Mouse (Mus musculus): ENCODE measurements around the gene Ccdc47. TPM values are rescaled to one million over a fixed set of nuclear protein-coding genes. Genes with fewer than 3 reads are reported as not detected.

Ccdc47 gene
- total RNA-seq, 1 experiment = 82.3 TPM

DNA sequence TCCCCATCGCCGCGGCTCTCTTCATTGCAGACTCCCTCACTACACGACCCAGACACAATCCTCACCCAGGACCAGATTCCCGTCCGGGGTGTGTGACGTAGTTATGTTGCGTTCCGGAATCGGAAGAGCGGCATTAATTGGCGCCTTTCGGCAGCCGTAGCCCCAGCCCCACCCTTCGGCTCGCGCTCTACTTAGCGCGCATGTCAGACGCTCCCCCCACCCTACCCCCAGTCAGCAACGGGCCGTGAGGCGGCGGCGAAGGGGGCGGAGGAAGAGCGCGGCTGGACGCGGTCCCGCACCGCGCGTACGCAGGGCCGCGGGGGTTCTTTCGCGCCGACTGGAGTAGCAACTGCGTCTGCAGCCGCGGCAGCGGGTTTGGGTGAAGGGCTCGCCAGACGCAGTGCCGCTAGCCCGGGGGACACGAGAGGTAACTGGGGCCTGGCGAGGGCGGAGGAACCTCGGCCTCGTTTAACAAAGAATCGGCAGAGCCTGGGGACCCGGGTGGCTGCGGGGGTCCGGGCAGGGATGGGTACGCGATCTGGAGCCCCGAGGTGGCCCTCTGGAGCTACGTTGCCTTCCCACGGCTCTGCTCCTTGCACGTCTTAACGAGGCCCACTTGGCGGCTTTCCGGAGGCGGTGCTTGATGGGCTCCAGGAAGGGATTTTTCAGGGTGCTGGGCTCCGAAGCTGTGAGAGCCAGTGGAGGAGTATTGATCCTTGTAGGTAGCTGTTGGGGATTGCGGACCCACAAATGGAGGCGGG, 766 bp upstream of the Ccdc47 start, which contains the start of gene Ddx42:
TSS of gene Ddx42 (plus strand) at position 197 of the 761 bp plus-strand sequence.
- Histone ChIP-seq H3K4me1 (ENCODE audit: control insufficient read depth in 2 of 2, insufficient read depth in 2 of 2, low read length in 2 of 2, poor library complexity in 1 of 2) (peaks cover 2 to 5% of the 10 kb centered on the region in 2 experiments; a peak in 3 of 4 replicates), H3K9ac (ENCODE audit: insufficient read depth, low read depth, low read length, poor library complexity, severe bottlenecking) (peak within 1 kb of the TSS; percentile 96), H3K36me3 (ENCODE audit: control insufficient read depth, insufficient read depth, low read length, poor library complexity, severe bottlenecking) (peaks cover 4% of the 10 kb centered on the region; the same call in 1 of the 2 replicates), H3K4me3 (ENCODE audit: insufficient read depth in 1 of 2, low read depth in 1 of 2, low read length in 2 of 2, poor library complexity in 1 of 2, severe bottlenecking in 1 of 2) (peak within 1 kb of the TSS; percentile 75 to 89), H3K9me3 (ENCODE audit: control insufficient read depth, insufficient read depth, low read depth, low read length) (no peaks in the 10 kb centered on the region), H3K27ac (ENCODE audit: insufficient read depth, low read depth, low read length, poor library complexity, severe bottlenecking) (peak within 1 kb of the TSS; percentile 90)
- TF ChIP-seq CHD2 (IDR thresholded peaks at IDR 0.05; ENCODE audit: low read depth, low read length) = no peak
- TF ChIP-seq ZC3H11A (IDR thresholded peaks at IDR 0.05; ENCODE audit: borderline replicate concordance, low read depth, low read length) = no peak
- no peak for TF ChIP-seq ZNF384 (IDR thresholded peaks at IDR 0.05; ENCODE audit: low read depth, low read length)
- TF ChIP-seq MAFK (IDR thresholded peaks at IDR 0.05; ENCODE audit: insufficient read depth, low read depth, low read length) = no peak
- TF ChIP-seq HCFC1 (IDR thresholded peaks at IDR 0.05; ENCODE audit: borderline replicate concordance, insufficient read depth, low read length) = no peak; the same call in 1 of the 2 replicates
- DNase-seq (ENCODE audit: low read depth, low spot score) = peak; percentile 92
- in situ Hi-C loops (cut with MboI; ENCODE audit: low sequenced_read_pairs in 2 of 2, unreplicated experiment in 2 of 2) = no loop called here

DNA sequence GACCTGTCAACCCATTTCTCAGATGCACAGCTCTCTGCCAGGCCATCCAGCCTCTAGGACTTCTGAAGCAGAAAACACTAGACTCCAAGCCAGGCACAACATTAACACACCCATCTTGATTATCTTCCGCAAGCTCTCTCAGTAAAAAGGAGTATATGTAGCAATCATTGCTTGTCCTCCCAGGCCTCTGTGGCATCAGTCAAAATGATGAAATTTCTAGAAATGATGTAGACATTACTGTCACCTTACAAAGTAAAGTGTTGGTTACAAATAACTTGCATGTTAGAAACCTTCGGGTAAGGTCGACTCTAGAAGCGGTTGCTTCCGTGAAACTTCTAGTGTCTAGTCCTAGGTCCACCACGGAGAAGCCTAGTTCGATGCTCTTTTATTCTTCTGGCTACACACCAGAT, 689 bp downstream of the Ccdc47 start:
- peaks cover 2 to 5% of the 10 kb centered on the region in 2 experiments; a peak in 3 of 4 replicates for H3K4me1 ChIP-seq (ENCODE audit: control insufficient read depth in 2 of 2, insufficient read depth in 2 of 2, low read length in 2 of 2, poor library complexity in 1 of 2)
- peak overlapping the region; percentile 96 for H3K9ac ChIP-seq (ENCODE audit: insufficient read depth, low read depth, low read length, poor library complexity, severe bottlenecking)
- H3K27ac ChIP-seq (ENCODE audit: insufficient read depth, low read depth, low read length, poor library complexity, severe bottlenecking) = no peak overlapping the region
- TF ChIP-seq MAFK (IDR thresholded peaks at IDR 0.05; ENCODE audit: insufficient read depth, low read depth, low read length) = no peak
- TF ChIP-seq CHD2 (IDR thresholded peaks at IDR 0.05; ENCODE audit: low read depth, low read length) = no peak
- no peak for TF ChIP-seq ZC3H11A (IDR thresholded peaks at IDR 0.05; ENCODE audit: borderline replicate concordance, low read depth, low read length)
- no peak for TF ChIP-seq ZNF384 (IDR thresholded peaks at IDR 0.05; ENCODE audit: low read depth, low read length)
- peaks cover 10% of the 10 kb centered on the region for H3K36me3 ChIP-seq (ENCODE audit: control insufficient read depth, insufficient read depth, low read length, poor library complexity, severe bottlenecking)
- H3K4me3 ChIP-seq (ENCODE audit: insufficient read depth in 1 of 2, low read depth in 1 of 2, low read length in 2 of 2, poor library complexity in 1 of 2, severe bottlenecking in 1 of 2) = peak overlapping the region; percentile 64 to 89
- in situ Hi-C loops (cut with MboI; ENCODE audit: low sequenced_read_pairs in 2 of 2, unreplicated experiment in 2 of 2) = no loop called here
- no peak for DNase-seq (ENCODE audit: low read depth, low spot score)
- no peaks in the 10 kb centered on the region for H3K9me3 ChIP-seq (ENCODE audit: control insufficient read depth, insufficient read depth, low read depth, low read length)

DNA sequence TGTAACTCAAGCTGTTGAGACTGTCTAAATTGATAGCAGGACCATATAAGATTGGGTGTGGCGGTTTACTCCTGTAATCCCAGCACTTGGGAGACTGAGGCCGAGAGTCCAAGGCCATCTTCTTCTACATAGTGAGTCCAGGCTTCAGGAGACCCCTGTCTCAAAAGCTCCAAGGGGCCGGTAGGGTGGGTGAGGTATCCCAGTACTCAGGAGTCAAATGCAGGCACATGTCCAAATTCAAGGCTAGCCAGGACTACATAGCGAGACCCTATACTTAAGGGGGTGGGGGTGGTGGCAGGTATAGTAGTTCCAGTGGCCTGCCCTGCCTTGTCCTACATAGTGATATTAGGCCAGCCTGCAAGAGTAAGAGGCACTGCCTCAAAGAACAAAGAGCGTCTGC, 1.3 kb downstream of the Ccdc47 start:
- no peak overlapping the region for H3K27ac ChIP-seq (ENCODE audit: insufficient read depth, low read depth, low read length, poor library complexity, severe bottlenecking)
- DNase-seq (ENCODE audit: low read depth, low spot score) = no peak
- peaks cover 2 to 5% of the 10 kb centered on the region in 2 experiments; a peak in 3 of 4 replicates for H3K4me1 ChIP-seq (ENCODE audit: control insufficient read depth in 2 of 2, insufficient read depth in 2 of 2, low read length in 2 of 2, poor library complexity in 1 of 2)
- H3K9me3 ChIP-seq (ENCODE audit: control insufficient read depth, insufficient read depth, low read depth, low read length) = no peaks in the 10 kb centered on the region
- peaks cover 10% of the 10 kb centered on the region for H3K36me3 ChIP-seq (ENCODE audit: control insufficient read depth, insufficient read depth, low read length, poor library complexity, severe bottlenecking)
- no peak overlapping the region; a peak in 2 of 4 replicates for H3K4me3 ChIP-seq (ENCODE audit: insufficient read depth in 1 of 2, low read depth in 1 of 2, low read length in 2 of 2, poor library complexity in 1 of 2, severe bottlenecking in 1 of 2)
- H3K9ac ChIP-seq (ENCODE audit: insufficient read depth, low read depth, low read length, poor library complexity, severe bottlenecking) = peak overlapping the region; percentile 96
- TF ChIP-seq CHD2 (IDR thresholded peaks at IDR 0.05; ENCODE audit: low read depth, low read length) (no peak), ZC3H11A (IDR thresholded peaks at IDR 0.05; ENCODE audit: borderline replicate concordance, low read depth, low read length) (no peak), HCFC1 (IDR thresholded peaks at IDR 0.05; ENCODE audit: borderline replicate concordance, insufficient read depth, low read length) (no peak), ZNF384 (IDR thresholded peaks at IDR 0.05; ENCODE audit: low read depth, low read length) (no peak), MAFK (IDR thresholded peaks at IDR 0.05; ENCODE audit: insufficient read depth, low read depth, low read length) (no peak)
- in situ Hi-C loops (cut with MboI; ENCODE audit: low sequenced_read_pairs in 2 of 2, unreplicated experiment in 2 of 2) = no loop called here

DNA sequence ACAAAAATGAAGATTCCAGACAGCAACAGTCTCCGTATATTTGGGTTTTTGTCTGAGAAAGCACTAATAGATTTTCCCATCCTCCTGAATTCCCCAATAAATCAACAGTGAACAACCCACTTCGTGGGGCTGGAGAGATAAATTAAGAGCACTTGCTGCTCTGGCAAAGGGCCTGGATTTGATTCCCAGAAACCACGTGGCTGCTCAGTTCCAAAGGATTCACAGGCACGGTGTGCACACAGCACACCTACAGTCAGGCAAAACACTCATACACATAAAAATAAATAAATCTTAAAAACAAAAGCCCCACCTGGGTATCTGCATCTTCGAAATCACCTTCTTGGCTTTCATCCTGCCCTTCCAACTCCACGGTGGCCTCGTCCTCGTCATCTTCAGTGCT, 3.4 kb downstream of the Ccdc47 start:
- in situ Hi-C loops (cut with MboI; ENCODE audit: low sequenced_read_pairs in 2 of 2, unreplicated experiment in 2 of 2) = no loop called here
- H3K9me3 ChIP-seq (ENCODE audit: control insufficient read depth, insufficient read depth, low read depth, low read length) = no peaks in the 10 kb centered on the region
- H3K27ac ChIP-seq (ENCODE audit: insufficient read depth, low read depth, low read length, poor library complexity, severe bottlenecking) = no peak overlapping the region
- peaks cover 0 to 3% of the 10 kb centered on the region in 2 experiments; a peak in 2 of 4 replicates for H3K4me1 ChIP-seq (ENCODE audit: control insufficient read depth in 2 of 2, insufficient read depth in 2 of 2, low read length in 2 of 2, poor library complexity in 1 of 2)
- H3K4me3 ChIP-seq (ENCODE audit: insufficient read depth in 1 of 2, low read depth in 1 of 2, low read length in 2 of 2, poor library complexity in 1 of 2, severe bottlenecking in 1 of 2) = no peak overlapping the region
- peaks cover 21% of the 10 kb centered on the region for H3K36me3 ChIP-seq (ENCODE audit: control insufficient read depth, insufficient read depth, low read length, poor library complexity, severe bottlenecking)
- TF ChIP-seq CHD2 (IDR thresholded peaks at IDR 0.05; ENCODE audit: low read depth, low read length) = no peak
- TF ChIP-seq HCFC1 (IDR thresholded peaks at IDR 0.05; ENCODE audit: borderline replicate concordance, insufficient read depth, low read length) = no peak
- TF ChIP-seq ZC3H11A (IDR thresholded peaks at IDR 0.05; ENCODE audit: borderline replicate concordance, low read depth, low read length) = no peak
- no peak for TF ChIP-seq ZNF384 (IDR thresholded peaks at IDR 0.05; ENCODE audit: low read depth, low read length)
- TF ChIP-seq MAFK (IDR thresholded peaks at IDR 0.05; ENCODE audit: insufficient read depth, low read depth, low read length) = no peak
- no peak for DNase-seq (ENCODE audit: low read depth, low spot score)
- 0 out of 2 replicates have a peak overlapping the region, but pooled peaks have one; percentile 1 for H3K9ac ChIP-seq (ENCODE audit: insufficient read depth, low read depth, low read length, poor library complexity, severe bottlenecking)

All from ES-E14 (cell line).